Mouse (Mus musculus) myocyte (in vitro differentiated cells): Measurements from ENCODE around the gene Zdhhc4. TPM values are rescaled to one million over a fixed set of nuclear protein-coding genes. Genes with fewer than 3 reads are reported as not detected.

Experiments
- H3K27me3 ChIP-seq: one replicate; pipeline ENCODE4 v1.6.1; 2011; ENCODE audit not compliant: control insufficient read depth, insufficient read depth, insufficient read length
- H3K36me3 ChIP-seq: one replicate; pipeline ENCODE4 v1.6.1; 2011; ENCODE audit not compliant: control insufficient read depth, insufficient read depth
- H3K4me2 ChIP-seq: one replicate; pipeline ENCODE4 v1.6.1; 2011; ENCODE audit warnings: low read depth, control low read depth
- H3K4me3 ChIP-seq: one replicate; pipeline ENCODE4 v1.5.1; 2011; ENCODE audit warnings: mild to moderate bottlenecking, control low read depth, moderate library complexity
- H3K79me2 ChIP-seq: one replicate; pipeline ENCODE4 v1.6.1; 2011; ENCODE audit not compliant: control insufficient read depth, insufficient read depth
- H3ac ChIP-seq: one replicate; pipeline ENCODE4 v1.6.1; 2011; ENCODE audit not compliant: control insufficient read depth, insufficient read length
- CEBPB ChIP-seq: IDR thresholded peaks from 2 replicates; pipeline ENCODE4 v1.6.1; 2011; ENCODE audit warnings: mild to moderate bottlenecking, moderate library complexity; ENCODE audit not compliant: poor library complexity, insufficient read depth, severe bottlenecking
- E2F4 ChIP-seq: IDR thresholded peaks from one replicate; pipeline ENCODE4 v1.6.1; 2011; ENCODE audit warnings: mild to moderate bottlenecking, control low read depth, moderate library complexity; ENCODE audit not compliant: insufficient read depth
- MAX ChIP-seq: IDR thresholded peaks from one replicate; pipeline ENCODE4 v1.6.1; 2011; ENCODE audit warnings: low read depth, mild to moderate bottlenecking, control low read depth
- MYOD1 ChIP-seq, 3 experiments: IDR thresholded peaks; one replicate each; pipeline ENCODE4 v1.6.1; 2011; ENCODE audit warnings: control low read depth in 2 of 3, low read depth in 2 of 3, mild to moderate bottlenecking in 2 of 3, moderate library complexity in 1 of 3; ENCODE audit not compliant: insufficient read length in 2 of 3, control insufficient read depth in 1 of 3
- MYOG ChIP-seq, 3 experiments: IDR thresholded peaks; one replicate each; pipeline ENCODE4 v1.6.1; 2011; ENCODE audit warnings: control low read depth in 2 of 3, low read depth in 2 of 3, mild to moderate bottlenecking in 2 of 3; ENCODE audit not compliant: insufficient read length in 2 of 3, control insufficient read depth in 1 of 3, insufficient read depth in 1 of 3
- POLR2A ChIP-seq: IDR thresholded peaks from one replicate; pipeline ENCODE4 v1.6.1; 2011; ENCODE audit warnings: low read depth, mild to moderate bottlenecking, control low read depth, moderate library complexity; ENCODE audit not compliant: insufficient read length
- POLR2AphosphoS2 ChIP-seq: IDR thresholded peaks from one replicate; pipeline ENCODE4 v1.6.1; 2011; ENCODE audit warnings: low read depth, control low read depth; ENCODE audit not compliant: insufficient read length
- REST ChIP-seq: IDR thresholded peaks from one replicate; pipeline ENCODE4 v1.6.1; 2011; ENCODE audit warnings: mild to moderate bottlenecking, control low read depth, moderate library complexity; ENCODE audit not compliant: insufficient read depth, insufficient read length
- SRF ChIP-seq: IDR thresholded peaks from one replicate; pipeline ENCODE4 v1.6.1; 2011; ENCODE audit warnings: low read depth; ENCODE audit not compliant: control insufficient read depth, insufficient read length
- TCF12 ChIP-seq: IDR thresholded peaks from one replicate; pipeline ENCODE4 v1.6.1; 2011; ENCODE audit warnings: mild to moderate bottlenecking, control low read depth; ENCODE audit not compliant: poor library complexity, insufficient read depth, severe bottlenecking
- TCF3 ChIP-seq: IDR thresholded peaks from one replicate; pipeline ENCODE4 v1.6.1; 2011; ENCODE audit warnings: low read depth, control low read depth; ENCODE audit not compliant: insufficient read length
- USF1 ChIP-seq: IDR thresholded peaks from one replicate; pipeline ENCODE4 v1.6.1; 2011; ENCODE audit warnings: low read depth, mild to moderate bottlenecking, control low read depth, moderate library complexity
- polyA plus RNA-seq: library from polyadenylated mRNA; unstranded; fragments of >200 nt; fragmentation: generic; extraction: Trizol; gene quantifications from one replicate; pipeline ENCODE4 v1.2.1, GENCODE M21; 2012; ENCODE audit warnings: missing spikeins

The Zdhhc4 gene
- polyA plus RNA-seq, 1 experiment, result 60.5 TPM

GRCm38 (mm10) chr5:143272540-143273330 is 56.3 kb downstream of the Zdhhc4 start:
- Histone ChIP-seq H3ac (no peak overlapping the region), H3K27me3 (no peaks in the 10 kb centered on the region), H3K4me2 (peak overlapping the region; percentile 80), H3K4me3 (no peak overlapping the region), H3K79me2 (peaks cover 5% of the 10 kb centered on the region), H3K36me3 (no peaks in the 10 kb centered on the region)
- no peak for TF ChIP-seq TCF12
- no peak for TF ChIP-seq MYOG (IDR thresholded peaks at IDR 0.05; ENCODE audit: control insufficient read depth in 1 of 3, insufficient read depth in 1 of 3, insufficient read length in 2 of 3, low read depth in 2 of 3)
- no peak for TF ChIP-seq CEBPB
- TF ChIP-seq REST, result no peak
- TF ChIP-seq SRF, result no peak
- no peak for TF ChIP-seq POLR2A
- no peak for TF ChIP-seq POLR2AphosphoS2
- no peak for TF ChIP-seq USF1
- no peak for TF ChIP-seq E2F4
- TF ChIP-seq TCF3, result no peak
- TF ChIP-seq MAX, result no peak
- TF ChIP-seq MYOD1 (IDR thresholded peaks at IDR 0.05; ENCODE audit: control insufficient read depth in 1 of 3, insufficient read length in 2 of 3, low read depth in 2 of 3), result no peak

GRCm38 (mm10) chr5:143272108-143272507 is 56.9 kb downstream of the Zdhhc4 start:
- H3K4me3 ChIP-seq, result no peak overlapping the region
- H3K27me3 ChIP-seq, result no peaks in the 10 kb centered on the region
- H3ac ChIP-seq, result no peak overlapping the region
- TF ChIP-seq TCF3 (no peak), SRF (no peak), E2F4 (no peak), MYOG (IDR thresholded peaks at IDR 0.05; ENCODE audit: control insufficient read depth in 1 of 3, insufficient read depth in 1 of 3, insufficient read length in 2 of 3, low read depth in 2 of 3) (no peak), MAX (no peak), REST (no peak), POLR2A (no peak), USF1 (no peak), POLR2AphosphoS2 (no peak), TCF12 (no peak), CEBPB (no peak), MYOD1 (IDR thresholded peaks at IDR 0.05; ENCODE audit: control insufficient read depth in 1 of 3, insufficient read length in 2 of 3, low read depth in 2 of 3) (no peak)
- no peaks in the 10 kb centered on the region for H3K36me3 ChIP-seq
- peak overlapping the region; percentile 80 for H3K4me2 ChIP-seq
- peaks cover 5% of the 10 kb centered on the region for H3K79me2 ChIP-seq

- H3K36me3 ChIP-seq, result no peaks in the 10 kb centered on the region
- peak overlapping the region; percentile 80 for H3K4me2 ChIP-seq
- H3K27me3 ChIP-seq, result no peaks in the 10 kb centered on the region
- H3ac ChIP-seq, result no peak overlapping the region
- H3K79me2 ChIP-seq, result peaks cover 5% of the 10 kb centered on the region
- TF ChIP-seq SRF, result no peak
- peak; percentile 57 for TF ChIP-seq CEBPB
- peak overlapping the region; percentile 93 for H3K4me3 ChIP-seq
Measured at GRCm38 (mm10) chr5:143271642-143272041, 57.4 kb downstream of the Zdhhc4 start.

GRCm38 (mm10) chr5:143270151-143270519 is 58.9 kb downstream of the Zdhhc4 start:
- Histone ChIP-seq H3K4me3 (peak overlapping the region; percentile 93), H3K27me3 (no peaks in the 10 kb centered on the region), H3K79me2 (peaks cover 5% of the 10 kb centered on the region), H3ac (peak overlapping the region; percentile 77), H3K4me2 (peak overlapping the region; percentile 80), H3K36me3 (no peaks in the 10 kb centered on the region)
- no peak for TF ChIP-seq TCF12
- TF ChIP-seq MYOG (IDR thresholded peaks at IDR 0.05; ENCODE audit: control insufficient read depth in 1 of 3, insufficient read depth in 1 of 3, insufficient read length in 2 of 3, low read depth in 2 of 3), result no peak
- TF ChIP-seq USF1, result no peak
- TF ChIP-seq SRF, result no peak
- no peak for TF ChIP-seq MAX
- no peak for TF ChIP-seq REST
- no peak for TF ChIP-seq TCF3
- TF ChIP-seq CEBPB, result no peak
- TF ChIP-seq POLR2A, result no peak
- no peak for TF ChIP-seq POLR2AphosphoS2
- TF ChIP-seq E2F4, result no peak
- no peak for TF ChIP-seq MYOD1 (IDR thresholded peaks at IDR 0.05; ENCODE audit: control insufficient read depth in 1 of 3, insufficient read length in 2 of 3, low read depth in 2 of 3)
